ENCODE assay signal across 9 mouse cellular contexts in genomic region chr3:38663670-38664494, GRCm38 (mm10).
DNase-seq lines count a peak whose midpoint lies in the region; ATAC-seq lines count a peak whose summit lies in the region.
"Had no signal": no experiment of that assay in that cellular context is flagged by ENCODE, and none has a peak within 500 bp of the region (broad histone marks: within the 10 kb centered on the region; RNA-seq: fewer than 3 reads in every experiment).

No protein-coding gene starts in this region.

- H3K27me3 ChIP-seq in embryonic facial prominence, embryonic 12.5 days, result no peaks in the 10 kb centered on the region
- no peaks in the 10 kb centered on the region for H3K27me3 ChIP-seq in hindbrain, embryonic 15.5 days
- no peaks in the 10 kb centered on the region for H3K27me3 ChIP-seq in neural tube, embryonic 13.5 days

- H3K9ac ChIP-seq in embryonic facial prominence, embryonic 12.5 days, result no peak overlapping the region
- peak overlapping the region; percentile 8; the same call in 1 of the 2 replicates for H3K9ac ChIP-seq in hindbrain, embryonic 15.5 days
- peak overlapping the region; percentile 49; the same call in 1 of the 2 replicates for H3K9ac ChIP-seq in neural tube, embryonic 13.5 days

- DNase-seq in left cerebral cortex, postnatal 4 days, result peak; percentile 54
- DNase-seq in left cerebral cortex, postnatal 25 days (ENCODE audit: low spot score in 2 of 2), result no peak
- no peak for DNase-seq in heart, adult 9 months (ENCODE audit: low spot score in 2 of 2)
- no peak for DNase-seq in natural killer cell, adult 2 months (ENCODE audit: low spot score in 2 of 2)

- H3K4me2 ChIP-seq in embryonic facial prominence, embryonic 12.5 days (replicated peaks), result peak overlapping the region; percentile 16; the same call in 1 of the 2 replicates
- peak overlapping the region; percentile 39 for H3K4me2 ChIP-seq in hindbrain, embryonic 15.5 days
- peak overlapping the region; percentile 42 for H3K4me2 ChIP-seq in neural tube, embryonic 13.5 days

- H3K4me1 ChIP-seq in embryonic facial prominence, embryonic 12.5 days, result no peaks in the 10 kb centered on the region
- peaks cover 17% of the 10 kb centered on the region for H3K4me1 ChIP-seq in hindbrain, embryonic 15.5 days (replicated peaks)
- peaks cover 18% of the 10 kb centered on the region for H3K4me1 ChIP-seq in neural tube, embryonic 13.5 days (replicated peaks)

- H3K4me3 ChIP-seq in embryonic facial prominence, embryonic 12.5 days, result no peak overlapping the region
- peak overlapping the region; percentile 11; the same call in 1 of the 2 replicates for H3K4me3 ChIP-seq in hindbrain, embryonic 15.5 days
- H3K4me3 ChIP-seq in neural tube, embryonic 13.5 days, result peak overlapping the region; percentile 21

- H3K36me3 ChIP-seq in embryonic facial prominence, embryonic 12.5 days, result no peaks in the 10 kb centered on the region
- H3K36me3 ChIP-seq in hindbrain, embryonic 15.5 days, result no peaks in the 10 kb centered on the region
- no peaks in the 10 kb centered on the region for H3K36me3 ChIP-seq in neural tube, embryonic 13.5 days
- H3K36me3 ChIP-seq: G1E had no signal

- no peaks in the 10 kb centered on the region for H3K9me3 ChIP-seq in embryonic facial prominence, embryonic 12.5 days
- no peaks in the 10 kb centered on the region for H3K9me3 ChIP-seq in hindbrain, embryonic 15.5 days
- H3K9me3 ChIP-seq in neural tube, embryonic 13.5 days, result no peaks in the 10 kb centered on the region

- H3K27ac ChIP-seq in embryonic facial prominence, embryonic 12.5 days, result no peak overlapping the region
- peak overlapping the region; percentile 65 for H3K27ac ChIP-seq in hindbrain, embryonic 15.5 days (replicated peaks)
- H3K27ac ChIP-seq in neural tube, embryonic 13.5 days (replicated peaks), result peak overlapping the region; percentile 83

- ATAC-seq in embryonic facial prominence, embryonic 12.5 days (ENCODE audit: insufficient number of reproducible peaks, insufficient read depth, low FRiP score, low TSS enrichment), result no peak
- ATAC-seq in hindbrain, embryonic 15.5 days (ENCODE audit: low FRiP score, low read depth), result peak; percentile 88
- peak; percentile 86 for ATAC-seq in neural tube, embryonic 13.5 days (ENCODE audit: low read depth)
- ATAC-seq in megakaryocyte, adult 5-6 weeks (ENCODE audit: poor library complexity, severe bottlenecking), result no peak

- 37% methylated on average over 17 of the region's 17 CpGs for WGBS in embryonic facial prominence, embryonic 12.5 days
- 10% methylated on average over 17 of the region's 17 CpGs for WGBS in hindbrain, embryonic 15.5 days
- WGBS in neural tube, embryonic 13.5 days, result 23% methylated on average over 17 of the region's 17 CpGs

- intact Hi-C loops in left cerebral cortex, postnatal 4 days (cut with DNase I), result no loop called here
- intact Hi-C loops in left cerebral cortex, postnatal 25 days (cut with DNase I), result no loop called here

Comparison
In these comparisons a context has a peak if more than half of its experiments do, and no peak if none do; other contexts are left out.
1. ATAC-seq: peak in hindbrain, embryonic 15.5 days (single experiment) and neural tube, embryonic 13.5 days (single experiment); none in embryonic facial prominence, embryonic 12.5 days (single experiment) and megakaryocyte, adult 5-6 weeks (single experiment).
2. Peak in every context shown above with its lines, with median percentiles within 50 percentile points of each other: H3K4me2 ChIP-seq.